Mouse (Mus musculus): ENCODE data around the gene Sppl3.

DNA sequence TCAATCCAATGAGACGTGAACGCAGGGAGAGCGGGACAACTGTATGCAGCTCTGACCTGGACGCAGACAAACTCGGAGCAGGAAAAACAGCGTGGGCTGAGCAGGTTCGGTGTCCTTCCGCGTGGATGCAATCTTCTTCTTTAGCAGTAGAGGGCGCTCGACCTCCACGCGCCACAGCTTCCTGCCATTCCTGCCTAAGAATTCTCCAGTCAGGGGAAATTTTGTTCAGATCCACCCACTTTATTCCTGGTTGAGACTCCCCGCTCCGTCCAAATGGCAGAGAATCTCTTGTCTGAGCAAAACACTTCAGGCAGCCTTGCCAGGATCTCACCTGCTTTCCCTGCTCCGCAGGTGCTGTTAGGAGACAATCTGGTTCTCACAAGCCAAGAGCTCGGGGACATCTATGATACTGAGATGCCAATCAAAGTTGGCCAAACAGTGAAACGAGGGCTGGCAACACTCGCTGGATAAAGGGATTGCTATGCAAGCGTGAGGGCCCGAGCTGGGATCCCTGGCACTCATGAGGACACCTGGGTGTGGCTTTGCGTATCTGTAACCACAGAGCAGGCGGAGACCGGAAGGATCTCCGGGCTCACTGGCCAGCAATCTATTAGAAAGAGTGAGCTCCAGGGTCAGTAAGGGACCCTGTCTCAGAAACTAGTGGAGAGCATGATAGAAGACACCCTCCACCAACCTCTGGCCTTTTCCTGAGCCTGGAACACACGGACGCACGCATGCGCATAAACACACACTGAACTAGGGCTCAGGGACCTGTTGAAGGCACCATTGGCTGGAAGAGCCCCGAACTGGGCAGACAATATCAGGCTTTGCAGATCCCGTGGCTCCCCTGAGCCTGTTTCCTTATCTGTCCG, 31.5 kb upstream of the Sppl3 start:
- TF ChIP-seq CTCF (IDR thresholded peaks at IDR 0.05; ENCODE audit: control insufficient read depth, insufficient read depth, insufficient replicate concordance, low read depth, low read length): peak; percentile 99
- TF ChIP-seq POLR2A (IDR thresholded peaks at IDR 0.05; ENCODE audit: control insufficient read depth, low read depth, low read length): no peak
